Mouse (Mus musculus) stomach, embryonic 14.5 days (tissue): ENCODE data around the gene Fam126a. TPM values are rescaled to one million over a fixed set of nuclear protein-coding genes. Genes with fewer than 3 reads are reported as not detected.
A peak's percentile ranks its signal among the peaks of the same experiment; 100 is the strongest.

Experiments
- ATAC-seq: fragments of 200-750 bp; cut with Nextera tagmentation; 2 replicates; pipeline ENCODE4 v1.8.0; 2017; ENCODE audit warnings: low read depth, moderate TSS enrichment; ENCODE audit not compliant: insufficient number of reproducible peaks, insufficient read depth, low FRiP score
- H3K27ac ChIP-seq: fragments of 300-500 bp; sonication (generic); 2 replicates; pipeline ENCODE4 v1.5.1; 2014; ENCODE audit warnings: mild to moderate bottlenecking, low read length, moderate library complexity, mixed read lengths
- H3K27me3 ChIP-seq: fragments of 300-500 bp; sonication (generic); 2 replicates; pipeline ENCODE4 v1.6.1; 2014; ENCODE audit warnings: low read length, control low read depth, mixed read lengths; ENCODE audit not compliant: control insufficient read depth, insufficient read depth
- H3K36me3 ChIP-seq: fragments of 300-500 bp; sonication (generic); 2 replicates; pipeline ENCODE4 v1.6.1; 2014; ENCODE audit warnings: mild to moderate bottlenecking, control low read depth, low read length, moderate library complexity, mixed read lengths; ENCODE audit not compliant: control insufficient read depth, insufficient read depth
- H3K4me1 ChIP-seq: fragments of 300-500 bp; sonication (generic); 2 replicates; pipeline ENCODE4 v1.6.1; 2014; ENCODE audit warnings: low read length, control low read depth, mixed read lengths; ENCODE audit not compliant: control insufficient read depth, insufficient read depth
- H3K4me2 ChIP-seq: fragments of 300-500 bp; sonication (generic); replicated peaks from 2 replicates; pipeline ENCODE4 v1.6.1; 2014; ENCODE audit warnings: low read depth, low read length, control low read depth
- H3K4me3 ChIP-seq: fragments of 300-500 bp; sonication (generic); 2 replicates; pipeline ENCODE4 v1.5.1; 2014; ENCODE audit warnings: low read depth, low read length, control low read depth
- H3K9ac ChIP-seq: fragments of 300-500 bp; sonication (generic); replicated peaks from 2 replicates; pipeline ENCODE4 v1.6.1; 2014; ENCODE audit warnings: low read depth, mild to moderate bottlenecking, control low read depth, low read length, moderate library complexity, mixed read lengths
- H3K9me3 ChIP-seq: fragments of 300-500 bp; sonication (generic); 2 replicates; pipeline ENCODE4 v1.6.1; 2016; ENCODE audit warnings: low read depth, low read length, control low read depth; ENCODE audit not compliant: control insufficient read depth
- WGBS: fragments of 180-500 bp; shearing (Covaris S2); extraction: QIAGEN DNeasy Blood & Tissue Kit; methylation state at CpG from one replicate; pipeline ENCODE4 v1.1.7; 2014; 5-methylcytosine and 5-hydroxymethylcytosine counted together
- polyA plus RNA-seq: library from polyadenylated mRNA; unstranded; fragments of >200 nt; fragmentation: Nextera tagmentation; extraction: Ambion mirVana; gene quantifications from 2 replicates; pipeline ENCODE4 v1.2.1, GENCODE M21; 2014

Fam126a gene
- polyA plus RNA-seq, 1 experiment from 2014 or later, result 21.3 TPM

DNA sequence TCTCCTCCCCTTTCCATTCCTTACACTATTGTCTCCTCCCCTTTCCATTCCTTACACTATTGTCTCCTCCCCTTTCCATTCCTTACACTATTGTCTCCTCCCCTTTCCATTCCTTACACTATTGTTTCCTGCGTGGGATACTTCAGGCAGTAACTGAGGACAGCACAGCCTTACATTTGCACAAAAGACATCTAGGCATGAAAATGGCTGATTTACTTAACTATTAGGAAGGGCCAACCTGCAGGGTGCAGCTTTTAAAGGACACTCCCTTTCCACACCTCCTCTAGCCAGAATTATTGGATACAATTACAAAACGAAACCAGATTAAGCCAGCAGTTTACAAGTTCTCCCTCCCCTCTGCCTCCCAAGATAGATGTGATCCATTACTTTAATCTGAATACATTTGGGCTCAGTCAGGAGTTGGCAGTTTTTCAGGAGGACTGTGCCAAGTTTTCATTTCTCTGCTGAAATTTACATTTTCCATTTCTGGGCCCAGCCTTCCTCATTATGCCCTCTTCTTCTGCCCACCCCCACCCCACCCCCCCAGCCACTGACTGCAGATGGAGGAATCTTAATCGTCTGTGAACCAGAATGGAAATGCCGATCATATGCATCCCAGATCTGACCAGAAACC lies 15.6 kb upstream of the Fam126a start:
- H3K4me2 ChIP-seq, result no peak overlapping the region
- no peak overlapping the region for H3K4me3 ChIP-seq
- WGBS, result 32% methylated on average over 4 of the region's 4 CpGs
- no peaks in the 10 kb centered on the region for H3K27me3 ChIP-seq
- no peak overlapping the region for H3K9ac ChIP-seq
- peak; percentile 37; the same call in 1 of the 2 replicates for ATAC-seq
- H3K4me1 ChIP-seq, result peaks cover 3% of the 10 kb centered on the region; the same call in 1 of the 2 replicates
- H3K36me3 ChIP-seq, result no peaks in the 10 kb centered on the region
- H3K27ac ChIP-seq, result 0 out of 2 replicates have a peak overlapping the region, but pooled peaks have one; percentile 1
- no peaks in the 10 kb centered on the region for H3K9me3 ChIP-seq

DNA sequence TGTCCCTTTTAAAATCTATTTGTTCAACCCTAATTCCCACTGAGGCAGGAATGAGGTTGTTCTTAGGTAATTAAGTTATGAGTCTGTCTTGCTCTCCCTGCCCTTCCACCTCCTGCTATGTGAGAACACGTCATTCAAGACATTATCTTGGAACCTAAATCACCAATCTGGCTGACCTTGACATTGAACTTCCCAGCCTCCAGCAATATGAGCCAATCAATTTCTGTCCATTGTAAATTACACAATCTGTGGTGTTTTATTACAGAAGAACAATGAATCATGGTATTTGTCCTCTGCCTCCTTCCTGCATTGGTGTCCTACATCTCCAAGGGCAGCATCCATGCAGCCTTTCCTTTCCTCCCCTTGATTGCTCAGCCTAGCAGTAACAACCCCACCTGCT lies 13.9 kb upstream of the Fam126a start:
- H3K4me2 ChIP-seq, result no peak overlapping the region
- 31% methylated on average over 1 of the region's 1 CpGs for WGBS

DNA sequence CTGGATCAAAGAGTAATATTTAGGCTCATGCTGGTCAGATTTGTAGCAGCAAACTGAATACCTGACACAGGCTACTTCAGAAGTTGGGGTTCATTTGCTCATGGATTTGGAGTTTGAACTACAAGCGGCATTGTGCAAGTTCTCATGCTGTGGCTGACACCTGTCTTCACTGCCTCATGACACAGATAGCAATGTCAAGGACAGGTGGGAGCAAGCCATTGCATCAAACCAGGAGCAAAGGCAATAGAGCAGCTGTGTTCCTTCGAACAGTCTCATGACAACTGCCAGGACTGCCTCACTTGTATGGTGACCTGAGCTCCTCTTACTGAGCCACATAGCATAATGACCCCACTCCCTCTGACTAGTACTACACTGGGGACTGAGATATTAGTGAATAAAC lies 12.9 kb upstream of the Fam126a start:
- WGBS, result 84% methylated on average over 2 of the region's 2 CpGs
- Histone ChIP-seq H3K27me3 (no peaks in the 10 kb centered on the region), H3K27ac (no peak overlapping the region), H3K4me1 (peaks cover 3% of the 10 kb centered on the region; the same call in 1 of the 2 replicates), H3K36me3 (no peaks in the 10 kb centered on the region), H3K4me3 (no peak overlapping the region), H3K9me3 (no peaks in the 10 kb centered on the region), H3K9ac (no peak overlapping the region), H3K4me2 (no peak overlapping the region)
- no peak for ATAC-seq

More for the DNA sequence above, 13.9 kb upstream of the Fam126a start:
- no peaks in the 10 kb centered on the region for H3K9me3 ChIP-seq
- no peak overlapping the region for H3K27ac ChIP-seq
- no peak overlapping the region for H3K9ac ChIP-seq
- no peak overlapping the region for H3K4me3 ChIP-seq
- ATAC-seq, result no peak
- H3K27me3 ChIP-seq, result no peaks in the 10 kb centered on the region
- H3K4me1 ChIP-seq, result peaks cover 3% of the 10 kb centered on the region; the same call in 1 of the 2 replicates
- H3K36me3 ChIP-seq, result no peaks in the 10 kb centered on the region

DNA sequence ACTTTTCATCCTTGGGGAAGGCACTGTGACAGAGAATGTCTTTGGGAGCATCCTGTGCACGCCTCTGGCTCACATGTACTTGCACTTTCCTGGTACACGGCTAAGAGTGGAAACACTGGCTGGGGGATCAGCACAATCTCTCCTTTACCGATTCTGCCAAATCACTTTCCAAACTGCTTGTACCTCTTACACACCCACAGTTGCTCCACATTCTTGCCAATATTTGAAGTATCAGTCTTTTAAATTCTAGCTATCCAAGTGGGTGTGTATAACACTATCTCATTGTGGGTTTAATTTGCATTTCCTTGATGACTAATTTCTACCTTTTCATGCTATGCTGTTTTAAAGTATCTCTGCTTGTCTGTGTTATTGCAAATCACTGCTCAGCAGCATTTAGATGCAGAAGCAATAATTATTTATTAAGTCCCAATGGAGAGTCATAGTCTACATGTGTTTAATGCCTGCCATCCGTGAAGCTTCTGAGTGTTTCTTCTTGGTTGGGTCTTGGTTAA lies 10.9 kb upstream of the Fam126a start:
- WGBS, result 84% methylated on average over 4 of the region's 4 CpGs
- no peak overlapping the region for H3K4me3 ChIP-seq
- H3K4me1 ChIP-seq, result 0 out of 2 replicates have a peak, but pooled peaks cover 2% of the 10 kb centered on the region
- no peaks in the 10 kb centered on the region for H3K36me3 ChIP-seq
- H3K9ac ChIP-seq, result no peak overlapping the region
- ATAC-seq, result no peak
- H3K27me3 ChIP-seq, result no peaks in the 10 kb centered on the region
- H3K4me2 ChIP-seq, result no peak overlapping the region
- H3K9me3 ChIP-seq, result no peaks in the 10 kb centered on the region
- H3K27ac ChIP-seq, result no peak overlapping the region

DNA sequence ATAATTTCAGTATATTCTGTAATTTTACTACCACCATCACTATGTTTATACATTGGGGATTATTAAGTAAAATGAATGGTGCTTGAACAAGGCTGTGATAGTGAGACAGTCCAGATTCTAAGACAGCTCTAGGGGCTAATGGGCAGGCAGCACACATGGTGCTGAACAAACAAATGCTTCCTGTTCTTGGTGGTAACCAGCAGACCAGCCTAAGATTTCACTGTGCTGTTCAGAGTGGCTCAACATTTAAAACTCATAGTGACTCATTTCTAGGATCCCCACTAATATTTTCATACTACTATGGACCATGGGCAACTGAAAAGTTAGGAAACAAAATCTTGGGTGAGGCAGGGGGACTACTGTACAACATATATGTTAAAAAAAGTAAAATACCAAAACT lies 10.1 kb upstream of the Fam126a start:
- Histone ChIP-seq H3K4me1 (no peaks in the 10 kb centered on the region), H3K4me3 (no peak overlapping the region), H3K36me3 (no peaks in the 10 kb centered on the region), H3K27ac (no peak overlapping the region), H3K27me3 (no peaks in the 10 kb centered on the region), H3K9ac (no peak overlapping the region), H3K9me3 (no peaks in the 10 kb centered on the region), H3K4me2 (no peak overlapping the region)
- ATAC-seq, result no peak

DNA sequence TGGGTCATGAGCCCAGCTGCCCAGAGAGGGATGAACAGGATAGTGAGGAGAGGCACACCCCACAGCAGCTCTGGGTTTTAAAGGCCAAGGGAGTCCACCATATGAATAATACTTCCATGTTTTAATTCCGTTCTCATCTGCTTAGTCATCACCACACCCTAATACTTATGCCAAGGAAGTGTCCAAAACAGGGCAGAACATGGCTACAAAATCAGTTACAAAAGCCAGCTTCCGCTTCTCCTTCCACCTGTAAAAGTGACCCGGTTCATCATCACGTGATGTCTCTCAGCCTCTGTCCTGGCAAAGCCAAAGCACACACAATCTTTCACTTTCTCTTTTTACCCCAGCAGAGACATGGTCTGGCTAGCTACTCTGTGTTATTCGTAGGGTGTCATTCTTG lies 8.9 kb upstream of the Fam126a start:
- H3K36me3 ChIP-seq, result no peaks in the 10 kb centered on the region
- no peaks in the 10 kb centered on the region for H3K9me3 ChIP-seq
- H3K4me1 ChIP-seq, result no peaks in the 10 kb centered on the region
- H3K4me3 ChIP-seq, result no peak overlapping the region
- H3K9ac ChIP-seq, result no peak overlapping the region
- no peaks in the 10 kb centered on the region for H3K27me3 ChIP-seq
- ATAC-seq, result no peak
- no peak overlapping the region for H3K27ac ChIP-seq
- H3K4me2 ChIP-seq, result no peak overlapping the region
- 84% methylated on average over 5 of the region's 5 CpGs for WGBS

DNA sequence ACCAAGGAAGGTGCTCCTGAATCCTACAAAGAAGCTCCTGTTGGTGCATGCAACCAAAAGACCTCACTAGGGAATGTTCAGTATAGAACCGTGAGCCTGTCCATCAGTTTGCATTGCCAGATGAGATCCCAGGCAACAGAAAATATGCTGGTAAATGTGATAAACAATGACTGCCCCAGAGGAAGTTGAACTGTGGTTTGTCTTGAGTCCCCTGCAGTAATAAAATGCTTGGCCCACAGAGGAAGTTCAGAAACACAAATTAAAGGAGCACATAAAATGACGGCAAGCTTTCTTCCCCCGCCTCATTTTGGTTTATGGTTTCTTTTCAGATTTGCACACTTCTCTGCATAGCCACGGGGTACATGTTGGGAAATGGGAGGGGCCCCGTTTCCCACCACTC lies 8.3 kb upstream of the Fam126a start:
- H3K27me3 ChIP-seq, result no peaks in the 10 kb centered on the region
- WGBS, result 65% methylated on average over 5 of the region's 5 CpGs
- H3K9me3 ChIP-seq, result no peaks in the 10 kb centered on the region
- ATAC-seq, result no peak
- no peak overlapping the region for H3K4me2 ChIP-seq
- no peaks in the 10 kb centered on the region for H3K4me1 ChIP-seq
- H3K4me3 ChIP-seq, result no peak overlapping the region
- no peaks in the 10 kb centered on the region for H3K36me3 ChIP-seq
- H3K9ac ChIP-seq, result no peak overlapping the region
- no peak overlapping the region for H3K27ac ChIP-seq

DNA sequence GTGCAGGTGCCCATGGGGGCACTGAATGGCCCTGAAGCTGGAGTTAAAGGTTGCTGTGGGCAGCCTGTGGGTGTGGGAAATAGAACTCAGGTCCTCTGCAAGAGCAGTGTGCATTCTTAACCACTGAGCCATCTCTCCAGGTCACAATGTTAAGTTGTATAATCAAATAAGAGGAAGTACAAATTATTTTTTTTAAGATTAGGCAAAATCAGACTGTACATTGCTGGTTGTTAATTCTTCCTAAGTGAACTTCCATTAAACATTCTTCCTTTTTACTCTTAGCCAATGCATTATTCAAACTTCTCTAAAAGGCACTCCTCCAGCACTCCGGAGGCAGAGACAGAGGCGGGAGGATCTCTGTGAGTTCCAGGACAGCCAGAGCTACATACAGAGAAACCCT lies 7.7 kb upstream of the Fam126a start:
- Histone ChIP-seq H3K27ac (no peak overlapping the region), H3K36me3 (no peaks in the 10 kb centered on the region), H3K9ac (no peak overlapping the region), H3K4me2 (no peak overlapping the region), H3K4me3 (no peak overlapping the region), H3K4me1 (no peaks in the 10 kb centered on the region), H3K9me3 (no peaks in the 10 kb centered on the region), H3K27me3 (no peaks in the 10 kb centered on the region)
- ATAC-seq, result no peak
- WGBS, result 87% methylated on average over 2 of the region's 2 CpGs

DNA sequence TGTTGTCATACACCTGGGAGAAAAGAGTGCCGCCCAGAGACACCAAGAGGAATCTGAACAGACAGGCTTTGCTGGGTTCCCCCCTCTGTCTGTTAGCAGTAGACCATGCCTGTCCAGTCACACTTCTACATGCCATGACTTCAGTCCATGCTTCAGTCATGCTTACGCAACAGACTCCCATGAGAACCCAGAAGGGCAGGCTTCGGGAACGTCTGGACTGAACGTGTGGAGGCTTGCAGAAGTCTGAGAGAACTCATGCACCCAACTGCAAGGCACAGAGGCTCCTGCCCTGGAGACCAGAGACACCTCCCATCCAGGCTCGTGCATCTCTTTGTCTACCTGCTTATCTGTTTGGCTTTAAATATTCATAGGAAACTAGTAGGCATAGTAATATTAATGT lies 6.2 kb upstream of the Fam126a start:
- Histone ChIP-seq H3K9me3 (no peaks in the 10 kb centered on the region), H3K4me2 (no peak overlapping the region), H3K4me3 (no peak overlapping the region), H3K36me3 (no peaks in the 10 kb centered on the region), H3K9ac (no peak overlapping the region), H3K27me3 (no peaks in the 10 kb centered on the region), H3K4me1 (no peaks in the 10 kb centered on the region), H3K27ac (no peak overlapping the region)
- 78% methylated on average over 6 of the region's 6 CpGs for WGBS
- no peak for ATAC-seq
